Mouse (Mus musculus) T-helper 17 cell (primary cell): ENCODE measurements around the gene Prkca.

ENCODE experiments used
- in situ Hi-C, 2 experiments: fragments of 300-600 bp; cut with MboI, MseI; formaldehyde crosslinking; loops; 1 replicate in 1 of 2; 2 replicates in 1 of 2; pipeline ENCODE4 v1.15.1; 2025; ENCODE audit warnings: high pct_unique_total_duplicates in 2 of 2

Prkca gene

GRCm38 (mm10) chr11:108261751-108262160 lies 82.0 kb downstream of the Prkca start:
- in situ Hi-C loops, result no loop called here

- in situ Hi-C loops, result no loop called here
Measured at GRCm38 (mm10) chr11:108260775-108261517, 82.8 kb downstream of the Prkca start.

DNA sequence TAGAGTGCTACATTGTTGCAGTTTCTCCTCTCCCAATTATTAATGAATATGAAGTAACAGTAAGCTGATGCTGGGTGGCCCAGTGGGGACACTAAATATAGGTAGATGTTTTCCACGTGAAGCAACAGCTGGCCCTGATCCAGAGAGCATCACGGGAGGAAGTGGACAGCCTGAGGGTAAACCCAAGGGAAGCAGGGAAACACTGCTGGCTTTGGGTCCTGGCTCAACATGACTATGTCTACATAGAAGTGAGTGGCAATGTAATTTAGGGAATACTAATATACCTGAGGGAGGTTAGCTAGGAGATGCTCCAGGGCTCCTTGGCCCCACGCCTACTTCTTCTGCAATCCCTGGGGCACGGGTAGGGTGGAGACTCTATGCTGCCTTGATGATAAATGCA lies 84.3 kb downstream of the Prkca start:
- in situ Hi-C loops, result loop anchor here in 1 of 2 experiments (10.0 kb wide), 1 partner anchor 825 kb away; no protein-coding TSS in a partner anchor

GRCm38 (mm10) chr11:108258811-108259266 lies 84.9 kb downstream of the Prkca start:
- in situ Hi-C loops, result loop anchor here in 1 of 2 experiments (10.0 kb wide), 1 partner anchor 824 kb away; no protein-coding TSS in a partner anchor

GRCm38 (mm10) chr11:108257921-108258320 lies 85.8 kb downstream of the Prkca start:
- in situ Hi-C loops, result loop anchor here in 1 of 2 experiments (10.0 kb wide), 1 partner anchor 823 kb away; no protein-coding TSS in a partner anchor

DNA sequence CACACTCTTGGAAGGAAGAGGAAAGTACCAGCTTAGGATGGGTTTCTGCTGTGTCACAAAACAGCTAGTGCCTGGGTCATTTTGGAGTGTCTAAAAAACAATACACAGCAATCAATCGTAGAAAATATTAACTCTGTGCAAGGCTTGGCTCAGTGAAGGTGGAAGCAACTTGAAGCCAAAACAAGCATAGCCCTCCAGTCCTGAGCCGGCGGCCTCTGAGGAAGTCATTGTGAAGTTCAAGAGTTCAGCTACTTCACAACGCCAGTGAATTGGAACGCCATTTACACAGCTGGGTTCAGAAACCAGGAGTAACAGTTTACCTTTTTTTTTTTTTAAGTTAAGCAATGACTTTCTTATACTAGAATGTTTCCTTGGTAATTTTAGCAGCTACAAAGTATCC lies 89.0 kb downstream of the Prkca start:
- in situ Hi-C loops, result loop anchor here in 1 of 2 experiments (10.0 kb wide), 1 partner anchor 820 kb away; no protein-coding TSS in a partner anchor

GRCm38 (mm10) chr11:108251924-108252775 lies 91.6 kb downstream of the Prkca start:
- in situ Hi-C loops, result loop anchor here in 1 of 2 experiments (10.0 kb wide), 1 partner anchor 817 kb away; no protein-coding TSS in a partner anchor

DNA sequence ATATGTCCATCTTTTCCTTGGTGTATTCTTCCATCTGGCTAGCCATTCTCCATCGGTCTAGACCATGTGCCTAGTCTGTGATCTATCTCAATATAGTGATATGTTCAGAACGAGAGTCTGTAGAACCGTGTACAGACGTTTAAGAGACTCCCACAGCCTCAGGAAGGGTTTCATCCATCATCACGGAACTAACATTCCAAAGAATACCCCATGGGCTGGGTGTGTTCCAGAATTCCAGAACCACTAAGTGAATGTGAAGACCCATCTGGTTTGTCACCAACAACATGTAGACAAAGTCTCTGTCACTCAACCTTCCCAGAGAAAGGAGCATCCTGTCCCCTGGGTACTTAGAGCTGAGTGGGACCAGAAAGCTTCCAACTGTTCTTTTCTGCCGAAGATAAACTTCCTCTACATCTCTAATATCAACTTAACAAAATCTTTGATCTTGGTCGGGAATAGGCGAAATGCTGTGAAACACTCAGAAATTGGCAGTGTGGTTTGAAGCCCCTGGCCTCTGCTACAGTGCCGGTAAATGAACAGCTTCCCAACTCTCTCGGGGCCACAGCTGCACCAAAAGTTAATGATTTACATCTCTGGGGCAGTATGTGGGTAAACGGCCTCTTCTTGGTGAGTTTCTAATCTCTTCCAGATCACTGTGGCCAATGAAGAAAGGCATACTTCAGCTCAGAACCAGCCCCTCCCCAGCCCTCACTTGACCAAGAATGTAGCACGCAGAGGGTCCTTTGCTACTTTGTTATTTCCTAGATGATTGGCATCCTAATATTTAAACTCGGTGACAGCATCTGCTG lies 92.7 kb downstream of the Prkca start:
- in situ Hi-C loops, result loop anchor here in 1 of 2 experiments (10.0 kb wide), 1 partner anchor 816 kb away; no protein-coding TSS in a partner anchor

DNA sequence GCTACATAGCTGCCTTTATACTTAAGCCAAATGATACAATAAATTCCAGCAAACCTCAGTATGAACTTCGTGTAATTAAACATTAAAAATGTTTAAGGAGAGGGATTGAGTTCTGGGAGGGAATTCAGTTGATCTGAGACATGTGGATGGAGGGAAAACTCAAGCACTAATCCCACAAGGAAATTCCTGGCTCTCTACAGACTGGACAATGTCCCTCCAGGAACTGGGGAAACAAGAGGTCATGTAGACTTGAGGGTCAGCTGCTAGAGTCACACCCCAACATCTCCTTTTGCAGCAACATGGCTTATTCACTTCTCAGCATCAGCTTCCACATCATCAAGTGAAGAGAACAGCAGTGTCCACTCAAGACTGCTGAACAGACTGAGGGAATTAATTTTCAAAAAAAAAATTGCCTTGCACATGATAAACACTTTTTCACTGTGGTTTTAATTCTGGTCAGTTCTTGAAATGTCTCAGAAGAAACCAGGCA lies 93.5 kb downstream of the Prkca start:
- in situ Hi-C loops, result loop anchor here in 1 of 2 experiments (10.0 kb wide), 1 partner anchor 815 kb away; no protein-coding TSS in a partner anchor

DNA sequence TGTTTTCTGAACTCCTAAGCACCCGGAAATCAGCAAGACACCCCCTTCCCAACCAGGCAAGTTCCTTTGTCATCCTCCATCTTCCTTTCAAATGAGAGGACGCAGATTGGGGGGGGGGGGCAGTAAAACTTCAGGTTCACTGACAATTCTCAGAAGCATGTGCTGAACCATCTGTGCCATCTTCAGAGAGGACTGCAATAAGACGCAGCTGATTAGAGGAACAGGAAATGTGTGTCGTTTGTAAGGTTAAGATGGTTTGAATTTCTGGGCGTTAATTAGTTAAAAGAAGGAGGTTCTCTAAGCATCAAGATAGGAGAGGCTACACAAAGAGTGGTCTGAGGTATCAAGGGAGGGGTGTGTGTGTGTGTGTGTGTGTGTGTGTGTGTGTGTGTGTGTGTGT lies 94.2 kb downstream of the Prkca start:
- in situ Hi-C loops, result no loop called here

DNA sequence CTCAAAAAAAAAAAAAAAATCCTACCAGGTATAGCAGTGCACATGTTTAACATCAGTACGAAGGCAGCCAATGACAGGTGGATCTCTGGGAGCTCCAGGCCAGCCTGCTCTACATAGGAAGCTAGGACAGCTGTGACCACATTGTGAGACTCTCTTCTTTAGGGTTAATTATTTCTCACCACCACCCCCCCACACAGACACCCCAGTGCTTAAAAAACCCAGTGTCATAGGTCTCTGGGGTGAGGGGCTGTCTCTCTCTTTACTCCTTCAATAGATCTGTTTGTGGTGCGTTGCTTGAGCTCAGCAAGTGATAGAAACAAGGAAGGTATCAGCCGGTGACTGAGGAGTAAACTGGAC lies 94.7 kb downstream of the Prkca start:
- in situ Hi-C loops, result no loop called here

DNA sequence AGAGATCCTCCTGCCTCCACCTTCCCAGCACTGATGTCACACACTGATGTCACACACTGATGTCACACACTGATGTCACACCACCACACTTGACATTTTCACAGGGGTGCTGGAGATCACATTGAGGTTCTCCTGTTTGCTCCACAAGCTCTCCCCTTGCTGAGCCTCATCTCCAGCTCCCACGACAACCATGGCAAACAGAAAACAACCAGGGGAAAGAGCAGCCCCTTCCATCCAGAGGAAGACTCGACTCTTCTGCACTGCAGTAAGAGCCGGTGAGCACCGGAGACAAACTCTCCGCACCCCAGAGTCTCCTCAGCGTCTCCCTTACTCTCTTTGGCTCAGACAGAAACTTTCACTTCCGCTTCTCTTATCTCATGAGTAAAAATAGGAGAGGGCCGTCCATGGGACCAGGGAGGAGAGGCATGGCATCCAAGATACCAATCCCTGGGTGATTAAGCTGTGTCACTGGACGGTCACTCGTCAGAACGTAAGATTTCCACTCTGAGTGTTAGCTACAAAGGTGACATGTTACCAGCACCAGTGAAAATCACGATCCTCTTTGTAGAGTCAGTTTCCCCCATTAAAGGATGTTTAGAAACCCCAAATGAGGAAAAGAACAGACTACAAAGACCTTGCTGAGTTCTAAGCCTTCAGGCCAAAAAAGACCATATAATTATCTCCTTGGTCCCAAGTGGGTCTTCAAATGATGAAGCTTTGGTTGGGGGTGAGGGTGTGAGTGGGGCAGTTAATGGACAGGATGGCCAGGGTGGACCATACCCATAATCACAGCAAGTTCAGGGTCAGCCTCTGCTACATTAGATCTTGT lies 95.3 kb downstream of the Prkca start:
- in situ Hi-C loops, result no loop called here

DNA sequence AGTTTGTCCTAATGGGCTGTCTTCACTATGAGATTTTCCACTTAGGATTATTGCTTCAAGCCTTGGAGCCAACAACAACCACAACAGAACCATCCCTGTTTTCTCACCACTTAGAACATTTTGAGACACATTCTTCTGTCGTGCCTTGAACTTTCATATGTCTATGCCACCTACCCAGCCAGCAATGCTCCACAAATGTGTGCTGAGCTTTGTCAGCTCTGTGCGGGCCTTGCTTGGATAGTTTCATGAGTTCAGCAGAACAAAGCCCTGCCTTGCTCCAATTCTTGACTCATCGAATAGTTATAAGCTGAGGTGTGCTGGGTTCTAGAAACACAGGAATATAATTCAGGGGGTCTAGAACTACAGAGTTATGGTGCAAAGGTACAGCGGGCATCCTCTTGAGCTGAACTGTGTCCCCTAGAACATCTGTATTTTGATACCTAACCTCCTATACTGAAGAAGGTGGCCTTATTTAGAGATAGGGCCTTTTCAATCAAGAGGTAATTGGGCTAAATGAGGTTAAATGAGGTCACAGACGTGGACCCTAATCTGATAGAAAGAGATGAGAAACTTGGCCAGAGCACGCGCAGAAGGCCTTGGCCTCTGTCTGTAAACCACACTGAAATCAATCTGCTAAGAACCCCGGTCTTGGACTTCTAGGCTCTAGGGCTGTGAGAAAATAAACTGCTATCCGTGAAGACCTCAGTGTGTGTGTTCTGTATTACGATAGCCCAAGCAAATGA lies 96.4 kb downstream of the Prkca start:
- in situ Hi-C loops, result no loop called here

DNA sequence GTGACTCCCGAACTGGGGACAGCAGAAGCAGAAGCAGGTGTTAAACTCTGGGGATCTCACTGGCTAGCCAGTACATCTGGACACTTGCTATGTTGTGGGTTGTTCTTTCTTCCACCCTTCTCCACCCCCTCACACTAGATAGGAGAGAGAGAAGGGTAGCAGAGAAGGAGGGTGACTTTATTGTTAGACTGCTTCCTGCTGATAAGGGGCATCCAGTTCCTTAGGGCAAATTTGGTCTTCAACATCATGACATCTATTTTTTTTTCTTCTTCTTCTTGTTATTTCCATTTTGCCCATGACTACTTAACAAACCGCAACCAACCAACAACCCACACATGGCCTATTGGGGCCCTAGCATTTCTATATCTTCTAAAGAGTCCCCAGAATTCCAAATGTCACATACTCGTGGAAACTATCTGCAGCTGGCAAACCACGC lies 97.4 kb downstream of the Prkca start:
- in situ Hi-C loops, result no loop called here

DNA sequence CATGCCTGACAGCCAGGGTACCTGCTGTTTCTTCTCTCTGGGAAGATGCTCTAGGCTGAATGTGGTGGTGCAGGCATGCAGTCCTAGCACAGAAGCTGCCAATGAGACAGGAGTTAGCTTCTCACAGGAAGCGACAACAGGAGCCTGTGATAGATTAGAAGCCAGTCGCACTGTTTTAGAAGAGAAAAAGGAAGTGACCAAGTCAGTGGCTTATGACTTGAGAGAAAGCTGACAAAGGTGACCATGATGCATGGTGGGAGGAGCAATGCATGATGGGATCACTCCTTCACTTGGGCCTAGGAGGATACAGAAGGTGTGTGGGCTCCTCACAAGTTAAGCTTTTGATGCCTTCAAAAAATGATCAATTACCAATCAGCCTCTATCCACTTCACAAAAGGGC lies 99.5 kb downstream of the Prkca start:
- in situ Hi-C loops, result no loop called here

DNA sequence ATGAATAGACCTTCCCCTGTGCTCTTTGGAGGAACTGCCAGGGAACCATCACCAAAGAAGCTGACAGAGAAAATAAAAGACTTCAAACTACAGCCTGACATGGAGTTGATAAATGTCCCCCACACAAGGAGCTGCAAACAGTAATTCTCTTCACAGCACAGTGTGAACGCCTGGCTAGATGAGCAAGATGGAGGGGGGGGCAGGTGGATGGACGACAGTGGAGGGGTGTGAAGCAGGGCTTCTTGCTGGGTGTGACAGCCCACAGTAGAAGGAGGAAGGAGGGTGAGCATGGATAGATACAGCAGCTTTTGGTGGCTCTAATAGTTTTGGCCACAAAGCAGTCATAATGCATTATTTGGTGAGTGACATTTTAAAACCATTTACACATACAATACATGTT lies 100.1 kb downstream of the Prkca start:
- in situ Hi-C loops, result no loop called here

- in situ Hi-C loops, result no loop called here
Measured at GRCm38 (mm10) chr11:108240924-108241498, 102.7 kb downstream of the Prkca start.

GRCm38 (mm10) chr11:108239173-108239572 lies 104.6 kb downstream of the Prkca start:
- in situ Hi-C loops, result no loop called here
